Mouse (Mus musculus) retina, embryonic 14.5 days (tissue): ENCODE data around the gene Wdfy4.
A peak's percentile ranks its signal among the peaks of the same experiment; 100 is the strongest.

Source experiments
- DNase-seq: peaks from one replicate; pipeline ENCODE4 v3.0.0-alpha.2; 2015; ENCODE audit warnings: low spot score

Gene Wdfy4

DNA sequence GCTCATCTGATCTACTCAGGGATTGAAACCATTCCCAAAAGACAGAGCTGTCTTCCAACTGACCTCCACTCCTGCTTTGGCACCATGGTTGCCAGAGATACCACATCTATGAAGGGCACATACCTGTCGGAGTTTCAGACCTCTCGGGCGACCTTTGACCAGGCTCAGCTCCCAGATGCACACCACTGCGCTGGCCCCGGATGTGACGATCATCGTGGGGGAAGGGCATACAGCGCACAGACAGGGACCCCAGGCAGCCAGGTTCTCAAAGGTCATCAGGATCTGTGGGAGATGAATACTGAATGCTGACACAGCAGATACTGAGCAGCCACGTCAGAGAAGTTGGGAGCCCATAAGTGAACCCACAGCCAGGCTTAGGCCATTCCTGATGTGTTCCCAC is 214.6 kb downstream of the Wdfy4 start:
- DNase-seq = no peak

DNA sequence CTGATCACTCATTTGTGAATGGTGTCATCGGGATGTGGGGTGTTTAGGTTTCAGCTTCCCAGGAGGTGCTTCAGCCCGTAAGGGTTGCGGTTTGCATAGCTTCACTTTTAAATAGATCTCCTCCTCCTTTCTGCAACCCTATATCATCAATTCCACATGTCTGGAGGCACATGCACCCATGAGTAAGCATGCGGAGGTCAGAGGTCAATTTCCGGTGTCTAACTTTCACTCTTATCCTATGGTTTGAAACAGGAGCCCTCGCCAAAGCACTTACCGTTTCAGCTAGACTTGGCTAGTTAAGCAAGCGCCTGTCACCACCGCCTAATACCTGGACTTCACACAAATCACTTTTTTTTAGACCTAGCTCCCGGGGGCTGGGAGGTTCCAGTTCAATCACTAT is 220.6 kb downstream of the Wdfy4 start:
- no peak for DNase-seq

DNA sequence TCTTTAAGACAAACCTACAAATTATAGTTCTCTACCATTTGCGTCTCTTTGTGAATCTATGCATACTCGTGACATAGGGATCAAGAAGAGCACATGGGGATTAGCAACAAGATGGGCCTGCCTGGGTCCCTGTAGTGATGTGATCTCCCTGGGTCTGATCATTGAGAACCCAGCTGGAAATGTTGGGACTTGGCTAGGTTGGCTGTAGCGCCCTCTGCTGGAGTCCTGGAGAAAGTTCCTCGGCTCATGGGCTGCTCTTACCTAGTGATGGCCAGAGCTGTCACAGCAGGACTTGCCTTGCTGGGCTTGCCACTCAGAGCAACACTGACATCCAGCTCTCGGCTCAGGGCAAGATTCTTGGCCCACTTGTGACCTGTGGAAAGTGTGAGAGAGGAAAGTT is 224.8 kb downstream of the Wdfy4 start:
- peak; percentile 90 for DNase-seq

DNA sequence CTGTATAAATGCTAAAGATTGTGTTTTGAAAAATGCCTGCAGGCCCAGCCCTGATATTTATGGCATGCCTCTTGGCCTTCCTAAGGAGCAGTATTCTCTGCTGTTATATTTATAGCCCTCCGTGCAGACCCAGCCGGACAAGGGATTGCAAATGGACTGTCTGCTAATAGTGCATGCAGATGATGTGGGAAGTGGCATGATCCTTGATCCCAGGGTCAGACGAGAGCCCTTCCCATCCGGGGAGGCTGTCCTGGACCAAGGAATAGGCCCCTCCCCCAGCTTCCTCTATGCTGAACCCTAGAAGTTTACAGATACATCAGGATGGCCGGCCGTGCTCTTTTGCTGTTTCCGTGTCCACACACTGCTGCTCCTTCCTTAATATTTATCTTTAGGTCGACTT is 226.6 kb downstream of the Wdfy4 start:
- DNase-seq = no peak

DNA sequence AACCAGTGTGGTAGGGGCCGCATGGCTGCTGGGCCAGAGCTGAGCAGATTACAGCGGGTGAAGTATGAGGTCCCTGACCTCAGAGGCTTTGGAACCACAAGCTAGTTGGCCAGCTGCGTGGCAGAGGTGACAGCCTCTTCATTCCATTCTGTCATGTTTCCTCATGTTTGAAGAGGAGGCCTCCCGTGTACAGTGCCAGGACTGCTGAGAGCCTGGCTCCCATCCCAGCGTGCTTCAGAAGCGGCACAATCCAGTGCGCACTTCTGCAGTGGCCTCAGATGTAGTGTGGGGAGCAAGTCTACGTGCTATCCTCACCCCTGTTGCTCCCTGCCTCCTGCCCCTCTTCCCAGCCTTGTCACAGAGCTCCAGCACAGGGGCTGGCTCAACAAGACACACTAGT is 228.8 kb downstream of the Wdfy4 start:
- DNase-seq = no peak

DNA sequence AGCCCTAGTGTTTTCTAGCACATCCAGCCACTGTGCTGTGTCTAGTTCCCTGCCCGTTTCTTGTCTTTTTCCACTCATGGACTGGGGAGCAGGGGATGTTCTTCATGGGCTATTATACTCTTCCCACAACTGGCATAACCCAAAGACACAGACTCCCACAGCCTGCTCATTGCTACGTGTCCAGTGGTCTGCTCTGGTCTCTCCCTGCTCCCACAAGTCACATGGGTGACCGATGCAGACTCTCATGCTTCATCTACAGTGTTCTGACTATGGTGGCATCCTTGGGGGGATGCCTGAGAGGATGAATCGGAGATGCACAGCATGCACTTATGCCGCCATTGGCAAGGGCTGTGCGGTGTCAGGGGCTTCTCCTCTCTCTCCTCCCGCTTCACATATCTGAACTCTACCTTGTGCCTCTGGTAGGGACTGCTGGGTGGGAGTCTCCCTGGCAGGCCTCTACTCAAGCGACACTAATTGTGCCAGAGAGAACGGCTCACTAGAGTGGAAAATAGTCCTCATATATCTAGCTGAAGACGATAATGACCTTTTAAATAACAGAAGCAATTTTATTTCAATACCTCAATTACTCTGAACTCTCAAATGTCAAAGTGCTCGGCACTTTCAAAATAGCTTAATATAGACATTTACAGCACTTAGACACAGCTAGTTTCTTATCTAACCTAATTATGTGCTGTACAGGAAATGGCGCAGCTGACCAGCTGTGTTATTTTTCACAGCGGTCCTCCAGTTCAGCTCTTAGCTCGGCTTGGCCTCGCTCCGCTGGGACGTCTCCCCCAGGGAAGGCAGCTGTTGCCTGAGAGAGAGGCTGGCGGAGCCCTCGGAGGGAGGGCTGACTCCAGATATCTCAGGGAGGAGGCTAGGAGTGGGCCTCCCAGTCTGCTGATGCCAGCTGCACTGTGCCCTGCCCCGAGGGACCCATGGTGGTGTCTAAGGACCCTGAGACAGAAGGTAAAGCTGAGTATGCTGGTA is 234.7 kb downstream of the Wdfy4 start:
- peak; percentile 79 for DNase-seq

DNA sequence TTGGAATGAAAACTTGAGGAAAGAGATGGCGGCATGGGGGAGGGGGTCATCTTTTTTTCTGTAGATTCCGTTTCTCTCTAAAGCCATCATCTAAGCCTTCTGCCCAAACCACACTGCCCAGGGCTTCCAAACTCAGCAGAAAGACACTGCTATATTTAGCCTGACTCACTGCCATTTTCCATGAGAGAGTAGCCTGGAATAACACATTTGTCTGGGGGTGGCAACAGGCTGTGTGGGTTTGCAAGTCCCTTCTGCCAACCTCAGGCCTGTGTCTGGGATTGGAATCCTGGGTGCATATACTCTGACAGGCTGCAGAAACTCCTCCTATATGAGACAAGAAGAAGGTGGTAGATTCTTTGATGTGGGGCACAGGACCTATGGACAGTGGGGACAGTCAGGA is 237.8 kb downstream of the Wdfy4 start:
- DNase-seq = no peak

DNA sequence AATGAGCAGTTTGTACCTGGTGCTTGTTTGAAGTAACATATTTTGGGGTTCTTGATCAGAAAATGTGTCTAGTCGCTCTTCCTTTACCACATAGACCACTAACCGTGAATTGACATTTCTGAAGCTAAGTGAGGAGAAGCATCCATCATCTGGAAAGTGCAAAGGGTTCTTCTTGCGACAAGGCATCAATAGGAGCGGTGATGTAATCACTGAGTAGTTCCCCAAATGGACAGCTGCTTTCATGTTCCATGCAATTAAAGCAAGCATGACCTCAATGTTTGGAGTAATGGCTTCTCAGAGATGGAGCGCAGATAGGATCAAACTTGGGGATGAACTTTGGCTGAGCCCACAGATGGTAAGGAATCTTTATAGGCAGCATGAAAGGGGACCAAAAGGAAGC is 246.1 kb downstream of the Wdfy4 start:
- no peak for DNase-seq

DNA sequence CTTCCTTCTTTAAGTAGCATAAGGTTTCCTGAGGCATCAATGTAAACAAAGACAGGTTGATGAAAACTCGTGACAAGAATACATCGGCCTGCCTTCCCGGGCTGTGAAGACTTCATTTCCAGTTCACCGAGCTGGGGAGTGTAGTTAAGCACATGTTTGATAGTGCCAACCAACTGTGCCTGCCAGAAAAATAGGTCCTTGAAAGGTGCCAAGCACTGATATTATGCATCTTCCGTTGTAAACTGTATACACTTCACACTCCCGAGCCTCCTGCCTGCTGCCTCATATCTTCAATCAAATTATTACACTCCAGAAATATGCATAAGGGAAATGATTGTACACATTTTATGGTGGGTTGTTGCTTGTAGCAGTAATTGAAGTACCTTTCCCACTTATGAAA is 251.2 kb downstream of the Wdfy4 start:
- no peak for DNase-seq

DNA sequence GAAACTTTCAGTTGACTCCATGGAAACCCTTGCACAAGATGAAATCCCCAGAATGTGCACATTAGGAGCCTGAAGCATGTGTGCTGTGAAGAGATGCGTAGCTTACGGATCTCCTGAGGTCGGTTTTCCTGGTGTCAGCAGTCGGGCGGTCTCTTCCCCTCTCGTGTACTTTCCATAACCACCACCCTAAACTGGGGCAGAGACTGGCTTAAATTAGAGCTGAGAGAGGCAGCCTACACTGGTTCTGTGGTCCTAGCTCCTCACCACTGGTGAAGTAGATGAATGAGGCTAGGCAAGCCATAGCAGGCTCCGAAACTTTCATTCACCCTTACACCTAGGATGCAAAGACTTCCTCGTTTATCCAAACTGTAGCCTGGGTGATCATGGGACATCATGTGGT is 253.1 kb downstream of the Wdfy4 start:
- DNase-seq = no peak

DNA sequence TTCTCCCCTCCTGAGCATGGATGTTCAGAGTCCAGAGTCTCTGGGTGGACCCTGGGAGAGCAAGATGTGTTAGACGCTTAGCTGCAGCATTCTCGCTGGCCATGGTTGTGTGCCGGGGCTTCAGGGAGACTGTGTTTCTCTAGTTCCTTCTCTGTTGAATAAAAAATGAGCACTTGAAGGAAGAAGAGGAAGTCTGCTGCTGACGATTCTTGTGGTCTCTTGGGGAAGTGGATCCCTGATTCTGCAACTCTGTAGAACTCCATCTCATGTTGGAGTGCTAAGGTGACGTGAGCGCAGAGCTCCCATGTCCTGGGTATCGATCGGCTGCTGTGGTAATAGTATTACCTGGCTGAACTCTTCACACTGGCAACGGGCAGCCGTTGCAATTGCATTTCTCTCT is 253.6 kb downstream of the Wdfy4 start:
- DNase-seq = no peak

DNA sequence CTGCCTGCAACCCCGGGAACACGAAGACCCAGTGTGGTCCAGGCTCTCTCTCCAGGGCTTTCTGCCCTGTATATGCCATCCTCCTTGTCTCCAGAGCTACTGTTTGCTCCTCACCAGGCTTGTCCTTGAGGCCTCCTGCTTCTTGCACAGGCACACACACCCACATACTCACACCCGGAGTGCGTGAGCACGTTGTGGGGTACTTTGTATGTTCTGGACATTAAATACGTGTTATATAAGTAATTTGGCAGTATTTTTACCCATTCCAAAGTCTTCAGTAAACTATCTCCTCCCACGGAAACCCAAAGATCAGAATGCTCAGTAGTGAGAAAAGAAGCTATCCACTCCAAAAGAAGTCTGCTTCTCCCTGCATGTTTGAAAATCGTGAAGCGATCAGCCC is 261.4 kb downstream of the Wdfy4 start:
- DNase-seq = no peak

DNA sequence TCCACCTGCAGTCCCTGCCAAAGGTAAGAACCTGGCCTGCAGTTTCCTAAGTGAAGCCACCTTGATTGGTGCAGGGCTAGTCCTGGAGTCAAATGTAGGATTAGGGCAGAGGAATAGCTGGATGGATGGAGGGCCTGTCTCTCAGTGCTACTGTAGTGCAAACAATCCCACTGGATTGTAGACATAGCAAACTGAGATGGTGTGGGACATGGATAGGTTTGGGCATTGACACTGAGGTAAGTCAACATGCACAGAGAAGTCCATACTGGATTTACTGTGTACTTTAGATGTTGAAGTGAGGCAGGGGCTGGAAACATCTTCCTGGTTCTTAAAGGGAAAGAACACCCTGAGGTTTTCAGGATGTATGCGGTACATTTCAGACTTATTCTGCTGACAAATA is 267.4 kb downstream of the Wdfy4 start:
- no peak for DNase-seq

DNA sequence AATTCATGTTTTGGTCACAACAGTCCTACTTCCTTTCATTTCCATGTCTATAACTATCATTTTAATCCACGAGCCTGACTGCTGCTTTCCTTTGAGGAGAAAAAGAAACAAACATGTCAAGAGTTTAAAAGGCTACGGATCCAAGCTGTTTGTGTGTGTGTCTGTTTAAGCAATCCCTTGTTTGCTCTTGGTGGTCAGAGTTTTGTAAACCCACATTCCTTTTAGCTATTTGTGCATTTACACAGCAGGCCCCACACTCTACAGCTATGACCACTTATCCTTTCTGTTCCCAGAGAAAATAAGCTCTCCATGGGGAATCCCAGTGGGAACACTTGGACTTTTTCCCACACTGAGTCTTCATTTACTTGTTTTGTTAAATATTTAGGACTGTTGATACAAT is 269.9 kb downstream of the Wdfy4 start:
- DNase-seq = no peak

DNA sequence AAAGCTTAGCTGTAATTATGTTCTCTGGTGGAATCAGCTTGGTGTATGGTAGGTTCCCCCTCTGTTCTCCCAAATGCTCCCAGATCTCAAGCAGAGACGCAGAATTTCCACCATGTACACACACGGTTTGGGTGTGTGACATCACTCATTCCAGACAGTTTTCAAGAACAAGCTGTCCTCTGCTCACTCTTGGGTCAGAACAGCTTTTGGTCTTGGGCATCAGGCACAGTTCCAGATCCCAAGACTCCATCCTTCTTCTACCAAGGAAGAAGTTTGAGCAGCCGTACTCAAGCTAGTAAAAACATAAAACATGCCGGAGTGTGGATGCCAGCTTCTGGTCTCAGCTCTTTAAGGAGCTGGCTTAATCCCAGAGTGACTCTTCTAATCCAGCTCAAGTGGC is 274.1 kb downstream of the Wdfy4 start:
- DNase-seq = no peak
